Mouse (Mus musculus) hematopoietic stem cell, adult 5-6 weeks (primary cell): ENCODE measurements around the gene Rarb. TPM values are rescaled to one million over a fixed set of nuclear protein-coding genes. Genes with fewer than 3 reads are reported as not detected.

Experiments used
- ATAC-seq, 2 experiments: fragments of 125-278 bp in 1 of 2; replicated peaks in 1 of 2; 2 replicates each; pipeline ENCODE4 v1.8.0; 2016 to 2017; ENCODE audit warnings: inconsistent platforms in 2 of 2, mild to moderate bottlenecking in 2 of 2, moderate number of reproducible peaks in 2 of 2, low read depth in 1 of 2, moderate TSS enrichment in 1 of 2; ENCODE audit not compliant: low FRiP score in 2 of 2, poor library complexity in 2 of 2, severe bottlenecking in 2 of 2, insufficient read depth in 1 of 2, low TSS enrichment in 1 of 2
- total RNA-seq: library from RNA; stranded (forward); fragments of 172-1452, 232-1000 nt; gene quantifications from 2 replicates; pipeline ENCODE4 v1.2.3, GENCODE M21; 2017

Gene Rarb
- total RNA-seq, 1 experiment from 2014 or later, result 0.94 TPM

- no peak for ATAC-seq
These were observed 179.6 kb downstream of the Rarb start for GRCm38 (mm10) chr14:16639153-16639943.

DNA sequence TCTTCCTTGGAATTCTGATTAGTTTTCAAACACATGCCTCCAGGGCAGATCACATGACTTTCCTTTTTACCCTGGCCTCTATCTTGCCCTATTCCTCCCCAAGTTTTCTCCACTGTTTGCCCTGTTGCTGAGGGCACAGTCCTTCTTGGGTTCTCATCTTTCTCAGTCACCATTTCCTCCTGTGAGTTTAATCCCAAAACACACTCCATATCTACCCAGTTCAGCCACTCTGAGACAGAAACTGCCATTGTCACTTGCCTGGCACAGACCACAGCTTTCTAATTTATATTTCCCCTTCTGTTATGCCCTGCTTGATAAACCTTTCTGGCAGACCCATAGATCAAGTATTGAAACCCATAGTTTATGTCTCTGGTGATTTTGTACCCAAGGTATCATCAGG lies 205.0 kb downstream of the Rarb start:
- peak; percentile 36 to 42; a peak in 2 of 4 replicates for ATAC-seq

GRCm38 (mm10) chr14:16605480-16605879 lies 213.5 kb downstream of the Rarb start:
- peak; percentile 81 to 84 for ATAC-seq

DNA sequence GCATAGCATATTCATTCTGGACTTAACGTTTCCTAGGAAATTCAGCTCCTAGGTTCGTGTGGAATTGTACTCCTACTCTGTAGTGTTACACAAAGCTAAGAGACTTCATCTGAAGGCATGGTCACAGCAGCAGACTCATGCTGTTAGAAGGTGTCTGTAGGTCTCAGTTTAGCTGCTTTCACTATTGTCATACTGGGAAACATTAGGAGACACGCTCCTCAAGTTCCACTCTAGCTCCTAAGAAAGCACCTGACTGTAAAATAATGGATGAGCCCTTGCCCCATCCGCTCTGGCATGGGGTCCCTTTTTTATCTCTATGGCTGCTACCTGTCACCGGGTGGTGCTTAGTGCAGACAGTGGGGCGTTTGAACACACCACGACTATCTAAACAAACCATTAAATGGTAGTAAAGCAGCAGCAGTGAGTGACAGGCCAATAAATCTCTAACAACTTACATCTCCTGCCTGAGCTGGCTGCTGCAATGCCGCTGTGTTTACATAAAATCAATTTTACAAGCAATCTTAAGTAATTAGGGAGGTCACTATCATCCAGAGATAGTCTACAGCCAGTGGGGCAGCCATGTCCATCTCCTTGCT lies 214.4 kb downstream of the Rarb start:
- no peak for ATAC-seq

GRCm38 (mm10) chr14:16603040-16603590 lies 215.8 kb downstream of the Rarb start:
- ATAC-seq, result no peak

GRCm38 (mm10) chr14:16599224-16599623 lies 219.7 kb downstream of the Rarb start:
- ATAC-seq, result no peak

GRCm38 (mm10) chr14:16598074-16598501 lies 220.9 kb downstream of the Rarb start:
- peak; percentile 74 to 94 for ATAC-seq

GRCm38 (mm10) chr14:16589139-16589538 lies 229.8 kb downstream of the Rarb start:
- ATAC-seq, result no peak

- ATAC-seq, result no peak
These were observed 240.9 kb downstream of the Rarb start for GRCm38 (mm10) chr14:16578100-16578499.

GRCm38 (mm10) chr14:16577049-16577448 lies 241.9 kb downstream of the Rarb start:
- peak; percentile 10 to 20; a peak in 2 of 4 replicates for ATAC-seq

DNA sequence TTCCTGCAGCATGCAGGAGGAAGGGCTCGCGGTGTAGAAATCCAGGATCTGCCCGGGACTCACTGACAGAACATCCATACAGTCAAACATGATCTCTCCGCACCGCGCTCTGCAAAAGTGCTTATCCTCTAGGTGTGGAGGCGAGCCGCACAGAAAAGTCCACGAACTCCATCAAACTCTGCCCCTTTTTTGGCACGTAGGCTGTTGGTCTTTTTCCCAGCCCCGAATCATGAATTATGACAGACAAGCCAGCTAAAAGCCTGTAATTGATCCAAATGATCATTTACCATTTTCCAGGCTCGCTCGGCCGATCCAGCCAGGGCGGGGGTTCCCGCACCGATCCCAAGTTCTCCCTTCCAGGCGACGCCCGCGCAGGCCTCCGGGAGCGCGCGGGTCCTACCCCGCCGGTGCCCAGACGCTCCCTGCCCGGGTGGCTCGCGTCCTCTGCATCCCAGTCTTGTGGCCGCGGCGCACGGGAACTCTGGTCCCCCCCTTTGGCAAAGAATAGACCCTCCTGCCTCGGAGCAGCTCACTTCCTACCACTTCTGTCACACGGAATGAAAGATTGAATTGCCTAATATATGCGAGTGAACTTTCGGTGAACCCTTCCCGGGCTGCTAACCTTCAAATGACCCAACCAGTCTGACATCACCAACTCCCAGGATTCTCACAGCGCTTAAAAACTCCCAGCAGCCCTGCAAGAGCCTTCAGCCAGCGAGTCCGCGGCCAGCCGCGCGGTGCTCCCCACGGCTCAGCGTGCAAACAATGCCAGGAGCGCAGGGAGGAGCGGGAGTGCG lies 243.8 kb downstream of the Rarb start:
- ATAC-seq, result peak; percentile 72 to 77

GRCm38 (mm10) chr14:16573475-16574171 lies 245.3 kb downstream of the Rarb start:
- ATAC-seq, result no peak

DNA sequence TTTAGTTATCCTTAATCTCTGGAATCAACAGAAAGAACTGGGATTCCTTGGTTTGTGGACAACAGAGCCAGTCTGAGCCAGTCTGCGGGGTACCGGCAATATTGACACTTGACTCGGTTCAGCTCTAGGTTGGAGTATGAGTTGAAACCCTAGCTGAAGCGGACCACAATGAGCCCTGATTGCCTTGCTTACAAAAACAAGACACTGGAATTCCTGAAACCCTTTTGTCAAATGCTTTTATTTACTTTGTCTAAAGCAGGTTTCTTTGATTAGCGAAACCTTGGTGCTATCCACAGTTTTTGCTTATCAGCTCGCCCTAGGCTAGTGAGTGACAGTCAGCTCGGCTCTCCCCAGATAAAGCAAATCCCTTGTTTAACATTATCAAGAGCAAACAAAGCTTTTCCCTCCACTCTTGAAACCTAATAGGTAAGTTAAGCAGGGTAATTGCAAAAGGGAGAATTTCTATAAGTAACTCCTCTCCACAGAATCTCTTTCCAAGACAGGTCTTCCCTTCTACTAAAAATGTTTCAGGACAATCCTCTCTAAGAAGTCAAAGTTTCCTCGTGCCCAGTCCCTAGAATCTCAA lies 246.1 kb downstream of the Rarb start:
- ATAC-seq, result no peak

DNA sequence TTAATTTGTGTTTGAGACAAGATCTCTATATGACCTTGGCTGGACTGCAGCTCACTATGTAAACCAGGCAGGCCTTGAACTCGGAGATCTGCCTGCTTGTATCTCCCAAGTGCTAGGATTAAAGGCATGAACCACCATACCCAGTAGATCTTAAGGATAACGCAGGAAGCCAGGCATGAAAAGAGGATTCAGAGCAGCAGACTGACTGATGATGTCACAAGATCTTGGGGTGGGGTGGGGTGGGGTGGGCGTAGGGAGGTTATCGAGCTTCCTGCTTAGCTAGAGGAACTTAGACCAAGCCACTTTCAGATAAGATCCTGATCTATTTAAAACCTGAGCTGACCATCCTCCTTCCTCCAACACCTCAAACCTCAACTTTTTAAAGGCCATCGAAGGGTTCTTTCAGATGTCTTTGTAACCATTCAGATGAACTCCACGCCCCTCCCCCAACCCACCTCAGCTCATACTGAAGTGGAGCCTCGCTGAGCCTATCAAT lies 249.4 kb downstream of the Rarb start:
- peak; percentile 32 to 43; a peak in 3 of 4 replicates for ATAC-seq

DNA sequence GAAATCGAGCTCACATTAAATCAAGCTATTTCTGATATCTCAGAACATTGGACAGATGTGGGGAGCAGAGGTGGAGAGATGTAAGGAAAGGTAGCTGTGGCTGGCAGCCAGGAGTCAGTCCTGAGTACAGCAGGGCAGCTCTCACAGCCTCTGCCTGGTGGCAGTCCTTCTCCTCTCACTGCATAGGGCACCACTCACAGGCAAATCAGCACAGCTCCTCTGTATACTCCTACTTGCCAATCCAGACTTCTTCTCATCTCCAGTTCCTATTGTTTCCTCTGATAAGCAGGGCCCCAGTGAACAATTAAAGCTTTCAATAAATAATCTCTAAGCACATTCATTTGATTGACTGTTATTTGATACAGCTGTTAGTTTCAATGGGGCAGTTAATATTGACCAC lies 252.0 kb downstream of the Rarb start:
- no peak for ATAC-seq

DNA sequence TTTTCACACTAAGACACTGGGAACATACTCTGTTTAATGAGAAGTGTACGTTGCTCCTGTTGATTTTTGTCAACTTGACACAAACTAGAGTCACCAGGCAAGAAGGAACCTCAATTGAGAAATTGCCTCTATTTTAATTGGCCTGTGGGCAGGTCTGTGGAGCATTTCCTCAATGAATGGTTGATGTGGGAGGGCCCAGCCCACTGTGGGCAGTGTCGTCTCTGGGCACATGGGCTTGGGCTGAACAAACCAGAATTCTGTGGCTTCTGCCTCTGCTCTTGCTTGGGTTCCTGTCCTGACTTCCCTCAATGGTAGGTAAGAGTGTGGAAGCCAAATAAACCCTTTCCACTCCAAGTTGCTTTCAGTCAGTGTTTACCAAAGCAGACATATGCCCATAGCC lies 255.0 kb downstream of the Rarb start:
- ATAC-seq, result peak; percentile 75 to 80
